Mouse (Mus musculus): ENCODE measurements around the gene Mecp2.

Mecp2 gene

DNA sequence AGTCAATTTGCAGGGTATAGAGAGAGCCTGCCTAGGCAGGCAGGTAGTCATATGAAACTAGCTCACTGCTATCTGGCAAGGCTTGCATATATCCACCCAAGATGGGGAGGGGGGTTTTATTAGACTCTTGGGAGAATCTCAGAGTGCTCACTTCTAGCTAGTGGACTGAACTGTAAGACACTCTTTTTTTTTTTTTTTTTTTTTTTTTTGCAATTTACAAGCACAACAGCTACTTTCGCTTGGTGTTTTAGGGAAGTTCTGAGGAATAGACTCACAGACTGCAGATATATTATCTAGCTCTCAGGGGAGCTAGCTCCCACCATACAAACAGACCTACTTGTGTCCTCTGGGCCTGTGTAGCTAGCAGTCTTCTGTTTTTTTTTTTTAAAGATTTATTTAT is 120.6 kb downstream of the Mecp2 start:
- no peak for DNase-seq (ENCODE audit: low spot score in 2 of 2)

DNA sequence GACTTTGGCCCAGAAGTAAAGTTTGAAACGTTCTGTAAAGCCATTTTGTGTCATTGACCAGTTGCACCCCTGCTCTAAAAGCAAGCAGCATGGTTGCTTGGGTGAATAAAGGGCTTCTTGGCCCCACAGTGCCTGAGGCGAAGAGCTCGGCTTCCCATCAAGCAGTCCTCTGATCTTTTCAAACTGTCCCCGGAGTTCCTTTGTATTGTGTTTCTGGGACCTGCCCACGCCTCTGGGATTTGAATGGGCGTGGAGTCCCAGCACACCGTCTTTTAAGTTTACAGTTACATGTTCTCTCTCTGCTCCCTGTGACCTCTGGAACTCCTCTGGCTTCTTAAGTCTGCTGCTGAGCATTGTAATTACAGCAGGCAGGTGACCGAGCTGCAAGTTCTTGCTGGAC is 127.1 kb downstream of the Mecp2 start:
- DNase-seq (ENCODE audit: low spot score in 2 of 2) = no peak

DNA sequence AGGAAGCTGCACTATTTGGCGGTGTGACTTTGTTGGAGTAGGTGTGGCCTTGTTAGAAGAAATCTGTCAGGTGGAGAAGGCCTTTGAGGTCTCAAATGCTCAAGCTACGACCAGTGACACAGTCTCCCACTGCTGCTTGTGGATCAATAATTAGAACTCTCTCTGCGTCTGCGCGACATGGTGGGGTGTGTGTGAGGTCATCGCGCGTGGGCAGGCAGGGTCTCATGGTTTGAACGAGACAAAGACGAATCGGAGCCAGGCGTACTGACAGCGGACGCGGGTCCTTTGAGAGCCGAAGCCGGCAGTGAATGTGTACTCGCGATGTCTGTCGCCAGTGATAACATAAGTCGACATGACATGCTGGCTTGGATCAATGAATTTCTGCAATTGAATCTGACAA is 128.8 kb downstream of the Mecp2 start:
- DNase-seq (ENCODE audit: low spot score in 2 of 2) = no peak

DNA sequence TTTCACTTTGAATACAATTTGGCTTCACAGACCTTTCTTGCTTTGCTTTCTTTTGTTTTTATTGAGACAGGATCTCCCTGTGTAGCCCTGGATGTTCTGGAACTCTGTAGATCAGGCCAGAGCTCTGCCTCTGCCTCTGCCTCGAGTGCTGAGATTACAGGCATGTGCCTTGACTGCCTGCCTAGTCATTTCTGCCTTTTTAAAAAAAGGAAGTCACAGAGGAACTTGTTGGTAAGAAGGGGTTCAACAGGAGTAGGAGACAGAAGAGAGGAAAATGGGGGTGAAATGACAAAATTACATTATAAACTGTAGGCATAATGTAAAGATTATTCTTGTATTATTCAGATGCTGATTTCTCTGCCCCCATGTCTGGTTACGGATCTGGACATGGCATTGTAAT is 131.5 kb downstream of the Mecp2 start:
- DNase-seq (ENCODE audit: low spot score in 2 of 2) = no peak

DNA sequence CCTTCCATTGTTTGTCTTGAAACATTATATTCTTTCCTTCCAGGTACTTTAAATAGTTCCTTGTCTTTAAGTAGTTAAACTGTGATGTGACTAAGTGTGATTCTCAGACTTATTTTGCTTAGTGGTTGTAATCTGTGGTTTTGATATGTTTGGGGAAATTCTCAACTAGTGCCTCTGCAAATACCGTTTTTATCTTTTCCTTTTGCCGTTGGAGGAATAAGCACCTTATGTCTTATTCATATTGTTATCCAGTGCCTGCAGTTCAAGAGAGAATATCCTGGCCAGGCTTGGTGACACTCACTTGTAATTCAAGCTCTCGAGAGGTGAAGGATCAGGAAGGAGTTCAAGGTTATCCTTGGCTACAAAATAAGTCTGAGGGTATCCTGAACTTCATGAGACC is 134.1 kb downstream of the Mecp2 start:
- no peak for DNase-seq (ENCODE audit: low spot score in 2 of 2)

DNA sequence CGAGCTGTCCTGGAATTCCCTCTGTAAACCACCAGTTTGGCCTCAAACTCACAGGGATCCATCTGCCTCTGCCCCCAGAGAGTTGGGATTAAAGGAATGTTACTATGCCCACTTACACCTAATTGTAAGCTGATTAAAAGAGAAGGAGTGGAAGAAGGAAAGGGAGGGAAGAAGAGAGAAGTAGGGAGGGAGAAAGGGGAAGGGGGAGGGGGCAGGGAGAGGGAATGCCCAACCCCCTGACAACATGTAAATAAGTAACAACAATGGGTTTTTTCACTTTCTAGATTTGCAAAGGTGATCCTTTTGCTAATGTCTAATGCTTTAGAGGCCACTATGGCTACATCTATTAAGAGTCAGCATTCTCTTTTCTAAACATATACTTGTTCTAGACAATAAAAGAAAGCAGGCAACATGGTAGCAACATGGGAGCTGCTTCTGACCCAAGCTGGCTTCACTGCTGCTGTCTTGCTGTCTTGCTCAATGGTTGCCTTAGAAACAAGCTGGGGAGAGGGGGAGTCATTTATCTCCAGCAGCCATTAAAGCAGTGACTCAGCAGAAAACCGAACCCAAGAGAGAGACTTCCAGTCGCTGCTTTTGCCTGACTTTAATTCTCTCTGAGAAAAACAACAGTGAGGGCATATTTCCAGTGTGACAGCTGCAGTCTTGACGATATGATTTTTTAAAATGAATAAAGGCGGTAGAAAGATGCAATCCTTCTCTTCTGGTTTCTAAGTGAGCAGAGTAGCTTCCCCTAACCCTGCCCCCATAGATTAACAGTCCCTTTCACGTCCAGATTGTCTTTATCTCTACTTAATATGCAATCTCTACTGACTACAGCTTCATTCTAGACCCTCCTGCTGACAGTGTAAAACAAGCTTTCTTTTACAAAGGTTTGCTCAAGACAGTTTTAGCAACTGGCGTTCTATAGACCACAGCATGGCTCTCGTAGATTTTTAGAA is 136.0 kb downstream of the Mecp2 start:
- no peak for DNase-seq (ENCODE audit: low spot score in 2 of 2)

DNA sequence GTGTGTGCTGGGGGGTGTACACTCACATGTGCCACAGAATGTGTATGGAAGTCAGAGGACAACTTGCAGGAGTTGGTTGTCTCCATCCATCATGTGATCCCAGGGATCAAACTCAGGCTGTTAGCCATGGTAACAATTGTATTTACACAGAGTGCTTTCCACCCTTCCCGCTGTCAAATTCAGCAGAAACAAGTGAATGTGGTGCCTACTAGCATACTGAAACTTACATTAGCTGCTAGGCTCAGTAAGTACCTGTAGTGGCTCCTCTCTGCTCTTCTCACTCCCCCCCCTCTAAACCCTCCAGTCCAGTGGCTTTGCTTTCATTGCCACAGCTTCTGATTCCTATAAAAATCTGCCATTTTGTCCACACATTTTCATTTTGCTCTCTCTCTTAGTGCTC is 157.4 kb downstream of the Mecp2 start:
- no peak for DNase-seq (ENCODE audit: low spot score in 2 of 2)
